Mouse (Mus musculus) liver, embryonic 11.5 days (tissue): ENCODE measurements at regions not wholly inside any gene's neighbourhood (a gene's known extent, or its start where the extent isn't known, plus 50 kb on each side); places are given as distances from the start of the nearest gene placed in this dataset.
"Not testable (repeated sequence)": the region's sequence is repeated elsewhere in the genome, so short reads cannot be mapped to it uniquely, and the experiment has no call there.

Experiments used
- ATAC-seq: fragments of 200-750 bp; cut with Nextera tagmentation; replicated peaks from 2 replicates; pipeline ENCODE4 v1.8.0; 2017; ENCODE audit warnings: moderate number of reproducible peaks, mild to moderate bottlenecking, moderate TSS enrichment, moderate library complexity; ENCODE audit not compliant: low FRiP score
- DNase-seq: peaks from one replicate; pipeline ENCODE4 v3.0.0-alpha.2; 2017; ENCODE audit warnings: low spot score
- H3K27ac ChIP-seq: fragments of 300-500 bp; sonication (generic); 2 replicates; pipeline ENCODE4 v1.5.1; 2014; ENCODE audit warnings: mild to moderate bottlenecking, low read depth, low read length, control low read depth
- H3K27me3 ChIP-seq: fragments of 300-500 bp; sonication (generic); replicated peaks from 2 replicates; pipeline ENCODE4 v1.6.1; 2014; ENCODE audit warnings: low read length, mixed read lengths; ENCODE audit not compliant: control insufficient read depth, insufficient read depth
- H3K36me3 ChIP-seq: fragments of 300-500 bp; sonication (generic); 2 replicates; pipeline ENCODE4 v1.6.1; 2014; ENCODE audit warnings: mild to moderate bottlenecking, low read length, moderate library complexity, mixed read lengths; ENCODE audit not compliant: control insufficient read depth, insufficient read depth
- H3K4me1 ChIP-seq: fragments of 300-500 bp; sonication (generic); replicated peaks from 2 replicates; pipeline ENCODE4 v1.6.1; 2014; ENCODE audit warnings: low read length, mixed read lengths; ENCODE audit not compliant: control insufficient read depth, insufficient read depth
- H3K4me2 ChIP-seq: fragments of 300-500 bp; sonication (generic); 2 replicates; pipeline ENCODE4 v1.6.1; 2014; ENCODE audit warnings: mild to moderate bottlenecking, control low read depth, moderate library complexity
- H3K4me3 ChIP-seq: fragments of 300-500 bp; sonication (generic); 2 replicates; pipeline ENCODE4 v1.5.1; 2014; ENCODE audit warnings: low read depth, low read length, control low read depth
- H3K9ac ChIP-seq: fragments of 300-500 bp; sonication (generic); 2 replicates; pipeline ENCODE4 v1.6.1; 2014; ENCODE audit warnings: low read depth, low read length, control low read depth
- H3K9me3 ChIP-seq: fragments of 300-500 bp; sonication (generic); 2 replicates; pipeline ENCODE4 v1.6.1; 2016; ENCODE audit warnings: low read length, inconsistent platforms, mixed read lengths; ENCODE audit not compliant: control insufficient read depth
- WGBS: fragments of 180-500 bp; shearing (Covaris S2); extraction: QIAGEN DNeasy Blood & Tissue Kit; methylation state at CpG from one replicate; pipeline ENCODE4 v1.1.7; 2014; 5-methylcytosine and 5-hydroxymethylcytosine counted together

GRCm38 (mm10) chr4:3059511-3060054, 107.5 kb upstream of the Vmn1r2 start:
- H3K9me3 ChIP-seq = peaks cover 61% of the 10 kb centered on the region
- WGBS = 44% methylated on average over 2 of the region's 2 CpGs

GRCm38 (mm10) chr4:3062027-3062605, 105.0 kb upstream of the Vmn1r2 start:
- H3K4me3 ChIP-seq = no peak overlapping the region
- H3K27ac ChIP-seq = no peak overlapping the region
- no peaks in the 10 kb centered on the region for H3K4me1 ChIP-seq
- ATAC-seq (no peak), DNase-seq (no peak)
- H3K9me3 ChIP-seq = peaks cover 65% of the 10 kb centered on the region
- 63% methylated on average over 2 of the region's 2 CpGs for WGBS
- H3K27me3 ChIP-seq = no peaks in the 10 kb centered on the region
- H3K36me3 ChIP-seq = no peaks in the 10 kb centered on the region
- no peak overlapping the region for H3K4me2 ChIP-seq
- no peak overlapping the region for H3K9ac ChIP-seq

More at GRCm38 (mm10) chr4:3059511-3060054, 107.5 kb upstream of the Vmn1r2 start:
- no peaks in the 10 kb centered on the region for H3K4me1 ChIP-seq
- H3K9ac ChIP-seq = no peak overlapping the region
- H3K4me3 ChIP-seq = no peak overlapping the region
- DNase-seq (no peak), ATAC-seq (no peak)
- H3K27me3 ChIP-seq = no peaks in the 10 kb centered on the region
- H3K36me3 ChIP-seq = no peaks in the 10 kb centered on the region
- H3K4me2 ChIP-seq = no peak overlapping the region
- no peak overlapping the region for H3K27ac ChIP-seq

DNA sequence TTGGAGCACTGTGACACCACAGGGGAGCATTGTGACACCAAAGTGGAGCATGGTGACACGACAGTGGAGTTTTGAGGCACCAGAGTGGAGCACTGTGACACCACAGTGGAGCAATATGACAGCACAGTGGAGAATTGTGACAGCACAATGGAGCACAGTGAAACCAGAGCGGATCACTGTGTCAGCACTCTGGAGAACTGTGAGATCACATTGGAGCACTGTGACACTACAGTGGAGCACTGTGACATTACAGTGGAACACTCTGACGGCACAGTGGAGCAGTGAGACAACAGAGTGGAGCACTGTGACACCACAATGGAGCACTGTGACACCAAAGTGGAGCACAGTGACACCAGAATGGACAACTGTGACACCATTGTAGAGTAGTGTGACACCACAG, 103.2 kb upstream of the Vmn1r2 start:
- Histone ChIP-seq H3K36me3 (0 out of 2 replicates have a peak, but pooled peaks cover 3% of the 10 kb centered on the region), H3K4me1 (no peaks in the 10 kb centered on the region), H3K4me2 (no peak overlapping the region), H3K27me3 (no peaks in the 10 kb centered on the region), H3K9ac (no peak overlapping the region), H3K27ac (no peak overlapping the region), H3K4me3 (no peak overlapping the region), H3K9me3 (peaks cover 74% of the 10 kb centered on the region)
- 45% methylated on average over 3 of the region's 3 CpGs for WGBS
- ATAC-seq (no peak), DNase-seq (no peak)

DNA sequence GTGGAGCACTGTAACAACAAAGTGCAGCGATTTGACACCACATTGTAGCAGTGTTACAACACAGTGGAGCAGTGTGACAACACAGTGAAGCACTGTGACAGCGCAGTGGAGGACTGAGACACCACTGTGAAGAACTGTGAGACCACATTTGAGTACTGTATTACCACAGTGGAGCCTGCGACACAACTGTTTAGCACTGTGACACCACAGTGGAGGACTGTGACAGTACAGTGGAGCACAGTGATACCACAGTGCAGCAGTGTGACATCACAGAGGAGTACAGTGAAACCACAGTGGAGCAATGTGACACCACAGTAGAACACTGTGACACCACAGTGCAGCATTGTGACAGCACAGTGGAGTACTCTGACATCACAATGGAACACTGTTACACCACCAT, 102.5 kb upstream of the Vmn1r2 start:
- Histone ChIP-seq H3K4me1 (no peaks in the 10 kb centered on the region), H3K4me3 (no peak overlapping the region), H3K27me3 (no peaks in the 10 kb centered on the region), H3K9me3 (peaks cover 74% of the 10 kb centered on the region), H3K9ac (no peak overlapping the region), H3K4me2 (no peak overlapping the region), H3K27ac (no peak overlapping the region), H3K36me3 (0 out of 2 replicates have a peak, but pooled peaks cover 3% of the 10 kb centered on the region)
- WGBS = 37% methylated on average over 3 of the region's 3 CpGs
- DNase-seq (no peak), ATAC-seq (no peak)

- not testable (repeated sequence) for H3K9ac ChIP-seq, H3K4me2 ChIP-seq, DNase-seq, H3K4me1 ChIP-seq, ATAC-seq, H3K36me3 ChIP-seq, H3K4me3 ChIP-seq, H3K27me3 ChIP-seq, H3K27ac ChIP-seq
- WGBS = 63% methylated on average over 3 of the region's 3 CpGs
- peaks cover 72% of the 10 kb centered on the region for H3K9me3 ChIP-seq
These were observed 101.8 kb upstream of the Vmn1r2 start for GRCm38 (mm10) chr4:3065335-3065734.

DNA sequence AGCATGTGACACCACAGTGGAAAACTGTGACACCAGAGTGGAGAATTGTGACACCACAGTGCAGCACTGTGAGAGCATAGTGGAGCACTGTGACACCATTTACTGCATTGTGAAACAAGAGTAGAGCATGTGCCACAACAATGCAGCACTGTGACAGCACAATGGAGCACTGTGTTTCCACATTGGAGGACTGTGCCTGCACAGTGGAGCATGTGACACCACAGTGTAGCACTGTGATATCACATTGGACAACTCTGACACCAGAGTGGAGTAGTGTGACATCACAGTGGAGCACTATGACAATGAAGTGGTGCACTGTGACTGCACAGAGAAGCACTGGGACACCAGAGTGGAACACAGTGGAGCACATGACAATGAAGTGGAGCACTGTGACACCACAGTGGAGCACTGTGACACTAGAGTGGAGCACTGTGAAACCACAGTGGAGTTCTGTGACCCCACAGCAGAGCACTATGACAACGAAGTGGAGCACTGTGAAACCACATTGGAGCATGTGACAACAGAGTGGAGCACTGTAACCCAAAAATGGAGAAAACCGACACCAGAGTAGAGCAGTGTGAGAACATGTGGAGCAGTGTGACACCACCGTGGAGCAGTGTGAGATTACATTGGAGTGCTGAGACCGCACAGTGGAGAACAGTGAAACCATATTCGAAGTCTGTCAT, 100.9 kb upstream of the Vmn1r2 start:
- H3K36me3 ChIP-seq = 0 out of 2 replicates have a peak, but pooled peaks cover 3% of the 10 kb centered on the region
- WGBS = 71% methylated on average over 5 of the region's 5 CpGs
- no peak for DNase-seq
- peaks cover 73% of the 10 kb centered on the region for H3K9me3 ChIP-seq
- H3K27me3 ChIP-seq = no peaks in the 10 kb centered on the region
- no peak overlapping the region for H3K4me3 ChIP-seq
- no peak overlapping the region for H3K27ac ChIP-seq
- ATAC-seq = no peak
- no peak overlapping the region for H3K4me2 ChIP-seq
- no peak overlapping the region for H3K9ac ChIP-seq
- no peaks in the 10 kb centered on the region for H3K4me1 ChIP-seq

GRCm38 (mm10) chr4:3067265-3067664, 99.9 kb upstream of the Vmn1r2 start:
- Histone ChIP-seq H3K4me3 (no peak overlapping the region), H3K27me3 (no peaks in the 10 kb centered on the region), H3K9me3 (peaks cover 70% of the 10 kb centered on the region), H3K27ac (no peak overlapping the region), H3K4me2 (no peak overlapping the region), H3K36me3 (0 out of 2 replicates have a peak, but pooled peaks cover 3% of the 10 kb centered on the region), H3K9ac (no peak overlapping the region), H3K4me1 (no peaks in the 10 kb centered on the region)
- peak; percentile 3; the same call in 1 of the 2 replicates for ATAC-seq
- DNase-seq = no peak
- 46% methylated on average over 2 of the region's 2 CpGs for WGBS

DNA sequence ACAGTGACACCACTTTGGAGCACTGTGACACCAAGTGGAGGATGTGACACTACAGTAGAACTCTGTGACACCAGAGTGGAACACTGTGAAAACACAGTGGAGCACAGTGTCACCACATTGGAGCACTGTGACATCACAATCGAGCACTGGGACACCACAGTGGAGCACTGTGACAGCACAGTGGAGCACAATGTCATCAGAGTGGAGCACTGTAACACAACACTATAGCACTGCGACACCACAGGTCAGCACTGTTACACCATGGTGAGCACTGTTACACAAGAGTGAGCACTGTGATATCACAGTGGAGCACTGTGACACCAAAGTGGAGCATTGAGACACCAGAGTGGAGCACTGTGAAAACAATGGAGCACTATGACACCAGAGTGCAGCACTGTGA, 99.5 kb upstream of the Vmn1r2 start:
- Histone ChIP-seq H3K9me3 (peaks cover 71% of the 10 kb centered on the region), H3K36me3 (0 out of 2 replicates have a peak, but pooled peaks cover 3% of the 10 kb centered on the region), H3K4me2 (no peak overlapping the region), H3K4me3 (no peak overlapping the region), H3K27me3 (no peaks in the 10 kb centered on the region), H3K4me1 (no peaks in the 10 kb centered on the region), H3K27ac (no peak overlapping the region), H3K9ac (no peak overlapping the region)
- WGBS = 33% methylated on average over 2 of the region's 2 CpGs
- ATAC-seq = peak; percentile 42
- DNase-seq = no peak
